Mouse (Mus musculus): ENCODE results near the gene Fstl4.
"Not testable (repeated sequence)": the region's sequence is repeated elsewhere in the genome, so short reads cannot be mapped to it uniquely, and the experiment has no call there.

Fstl4 gene

DNA sequence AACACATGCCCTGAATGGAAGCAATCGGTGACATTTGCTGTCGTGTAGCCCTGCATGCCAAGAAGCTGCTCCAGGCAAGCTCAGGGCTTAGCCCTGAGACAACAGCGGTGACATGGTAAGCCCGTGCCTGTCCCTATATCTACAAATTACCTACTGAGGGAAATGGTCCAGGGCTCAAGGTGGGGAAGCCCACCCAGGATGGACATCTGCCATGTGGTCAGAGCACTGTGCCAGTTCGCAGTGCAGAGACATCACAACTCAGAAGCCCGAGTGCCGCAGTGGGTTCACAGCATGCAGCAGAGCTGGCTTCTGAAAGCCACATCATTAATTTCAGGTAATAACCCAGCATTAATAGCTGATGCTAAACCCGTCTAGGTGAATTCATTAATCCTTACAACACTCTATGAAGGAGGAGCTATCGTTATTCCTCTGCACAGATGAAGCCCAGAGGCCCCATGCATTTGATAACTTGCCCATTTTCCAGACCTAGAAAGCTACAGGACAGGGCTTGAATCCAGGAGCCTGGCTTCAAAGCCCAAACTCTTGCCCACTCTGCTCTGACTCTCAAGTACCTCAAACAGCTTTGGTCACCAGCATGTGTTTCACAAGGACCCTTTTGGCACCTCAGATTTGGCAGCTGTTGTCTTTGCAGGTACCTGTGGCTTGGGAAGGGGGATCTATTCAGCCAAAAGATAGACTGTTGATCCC, 321.6 kb downstream of the Fstl4 start:
- DNase-seq (ENCODE audit: low spot score): no peak

DNA sequence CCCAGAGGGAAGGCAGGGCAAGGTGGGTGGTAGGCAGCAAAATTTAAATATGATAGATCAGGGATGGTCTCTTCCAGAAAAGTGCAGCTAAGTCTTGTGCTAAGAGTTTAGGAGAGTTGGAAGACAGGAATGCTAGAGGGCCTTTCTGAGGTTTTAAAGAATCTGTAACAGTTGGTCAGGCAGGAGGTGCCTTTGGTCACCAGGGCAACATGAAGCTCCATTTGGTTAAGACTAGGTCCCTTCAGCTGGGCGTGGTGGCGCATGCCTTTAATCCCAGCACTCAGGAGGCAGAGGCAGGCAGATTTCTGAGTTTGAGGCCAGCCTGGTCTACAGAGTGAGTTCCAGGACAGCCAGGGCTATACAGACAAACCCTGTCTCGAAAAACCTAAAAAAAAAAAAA, 323.5 kb downstream of the Fstl4 start:
- DNase-seq (ENCODE audit: low spot score): not testable (repeated sequence)

DNA sequence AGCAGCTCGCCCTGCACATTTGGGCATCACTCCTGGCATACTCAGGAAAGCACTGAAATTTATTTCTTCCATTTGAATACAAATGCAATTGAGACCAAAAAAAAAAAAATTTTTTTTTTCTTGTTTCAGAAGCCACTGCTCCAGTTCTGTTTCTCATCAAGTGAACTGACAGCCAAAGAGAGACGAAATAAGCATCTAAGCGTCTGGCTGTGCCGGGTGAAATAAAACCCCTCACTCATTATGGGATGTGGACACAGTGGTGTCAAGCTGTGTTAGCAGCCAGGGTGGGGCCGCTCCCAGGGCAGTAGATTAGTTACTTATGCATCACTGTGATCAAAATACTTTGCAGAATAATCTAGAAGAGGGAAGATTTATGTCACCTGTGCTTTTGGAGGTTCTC, 327.2 kb downstream of the Fstl4 start:
- no peak for DNase-seq (ENCODE audit: low spot score)

DNA sequence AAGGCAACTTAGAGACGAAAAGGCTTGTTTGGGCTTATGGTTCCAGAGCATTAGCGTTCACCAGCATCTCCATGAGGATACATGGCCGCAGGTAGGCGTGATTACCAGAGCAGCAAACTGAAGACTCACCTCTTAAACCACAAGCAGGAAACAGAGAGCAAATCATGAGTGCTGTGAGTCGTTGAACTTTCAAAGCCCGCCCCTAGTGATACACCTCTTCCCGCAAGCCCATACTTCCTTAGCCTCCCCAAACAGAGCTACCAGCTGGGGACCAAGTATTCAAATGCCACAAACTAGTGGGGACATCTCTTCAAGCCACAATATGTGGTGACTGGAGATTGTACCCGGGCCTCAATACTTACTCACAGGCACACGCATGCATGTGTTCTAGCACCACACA, 332.4 kb downstream of the Fstl4 start:
- DNase-seq (ENCODE audit: low spot score): no peak

DNA sequence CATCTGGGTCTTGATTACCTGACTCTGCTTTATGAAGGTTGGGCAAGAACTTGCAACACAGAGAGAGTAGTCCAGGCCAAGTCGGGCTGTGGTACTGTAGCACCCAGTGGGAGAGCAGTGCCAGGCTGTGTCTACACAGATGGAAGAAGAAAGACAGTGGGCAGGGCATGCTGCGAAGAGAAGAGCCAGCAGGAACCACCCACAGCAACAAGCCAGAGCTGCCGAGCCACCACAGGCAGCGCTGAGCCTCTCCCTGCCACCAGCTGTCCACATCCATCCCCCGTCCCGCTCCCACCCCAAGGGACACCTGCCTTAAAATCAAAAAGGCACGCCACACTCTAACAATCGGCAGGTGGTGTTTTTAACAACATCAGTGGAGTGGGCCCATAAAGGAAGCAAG, 332.9 kb downstream of the Fstl4 start:
- DNase-seq (ENCODE audit: low spot score): no peak

DNA sequence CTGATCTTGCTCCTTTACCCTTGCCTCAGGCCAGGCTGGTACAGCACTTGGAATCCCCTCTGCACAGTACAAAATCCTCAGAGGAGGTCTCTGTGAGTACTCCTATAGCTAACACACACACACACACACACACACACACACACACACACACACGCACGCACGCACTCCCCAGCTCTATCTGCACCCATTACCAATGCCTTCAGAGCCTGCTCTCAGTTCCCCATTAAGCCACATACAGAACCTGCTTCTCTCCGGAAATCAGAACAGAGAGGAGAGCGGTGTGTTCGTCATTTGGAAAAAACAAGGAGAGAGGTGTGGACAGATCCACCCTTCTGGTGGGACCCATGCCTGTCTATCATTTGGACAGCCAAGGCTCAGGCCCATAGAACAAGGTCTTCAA, 333.4 kb downstream of the Fstl4 start:
- DNase-seq (ENCODE audit: low spot score): no peak

DNA sequence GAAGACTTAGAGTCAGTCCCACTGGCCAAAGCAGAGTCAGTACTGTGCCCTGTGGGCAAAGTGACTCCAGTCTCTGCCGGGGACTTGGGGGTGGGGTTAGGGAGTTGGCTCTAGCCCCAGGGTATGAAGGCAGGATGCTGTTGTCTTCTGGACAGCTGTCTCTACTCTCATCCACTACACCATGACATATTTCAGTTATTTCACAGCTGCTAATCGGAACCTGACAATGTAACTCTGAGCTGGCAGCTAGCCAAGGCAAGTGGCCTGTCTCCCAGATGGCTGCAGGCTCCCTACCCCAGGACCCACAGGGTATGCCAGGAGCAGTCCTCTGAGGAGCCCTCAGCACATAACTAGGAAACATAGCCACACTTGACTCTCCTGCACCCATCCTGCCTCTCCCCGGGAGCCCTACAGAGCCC, 334.4 kb downstream of the Fstl4 start:
- DNase-seq (ENCODE audit: low spot score): no peak

DNA sequence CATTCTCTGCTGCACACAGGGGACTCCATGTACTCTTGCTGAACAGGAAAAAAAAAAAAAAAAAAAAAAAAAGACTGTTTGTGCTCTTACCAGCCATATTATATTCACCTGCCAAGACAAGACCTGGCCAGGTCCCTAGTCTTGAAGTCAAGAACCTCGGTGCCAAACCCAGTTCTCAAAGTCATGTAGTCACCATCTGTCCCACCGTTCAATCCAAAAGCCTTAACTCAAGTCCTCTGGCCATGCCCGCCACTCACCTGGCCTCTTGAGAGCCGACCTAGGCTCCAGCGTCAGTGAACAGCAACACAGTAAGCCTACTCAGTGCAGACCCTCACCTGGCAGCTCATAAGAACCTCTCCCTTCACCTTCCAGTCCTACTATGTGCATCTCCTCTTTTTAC, 334.9 kb downstream of the Fstl4 start:
- no peak for DNase-seq (ENCODE audit: low spot score)

DNA sequence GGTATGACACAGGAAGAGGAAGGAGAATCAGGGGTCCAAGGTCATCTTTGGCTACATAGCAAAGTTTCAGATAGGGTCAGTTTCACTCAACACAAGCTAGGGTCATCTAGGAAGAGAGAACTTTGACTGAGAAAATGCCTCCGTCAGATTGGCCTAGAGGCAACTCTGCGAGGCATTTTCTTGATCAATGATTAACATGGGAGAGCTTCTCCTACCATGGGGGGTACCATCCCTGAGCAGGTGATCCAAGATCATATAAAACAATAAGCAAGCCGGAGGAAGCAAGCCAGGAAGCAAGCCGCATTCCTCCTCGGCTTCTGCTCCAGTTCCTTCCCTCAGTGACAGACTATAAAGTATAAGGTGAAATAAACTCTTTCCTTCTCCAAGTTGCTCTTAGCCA, 337.3 kb downstream of the Fstl4 start:
- no peak for DNase-seq (ENCODE audit: low spot score)

DNA sequence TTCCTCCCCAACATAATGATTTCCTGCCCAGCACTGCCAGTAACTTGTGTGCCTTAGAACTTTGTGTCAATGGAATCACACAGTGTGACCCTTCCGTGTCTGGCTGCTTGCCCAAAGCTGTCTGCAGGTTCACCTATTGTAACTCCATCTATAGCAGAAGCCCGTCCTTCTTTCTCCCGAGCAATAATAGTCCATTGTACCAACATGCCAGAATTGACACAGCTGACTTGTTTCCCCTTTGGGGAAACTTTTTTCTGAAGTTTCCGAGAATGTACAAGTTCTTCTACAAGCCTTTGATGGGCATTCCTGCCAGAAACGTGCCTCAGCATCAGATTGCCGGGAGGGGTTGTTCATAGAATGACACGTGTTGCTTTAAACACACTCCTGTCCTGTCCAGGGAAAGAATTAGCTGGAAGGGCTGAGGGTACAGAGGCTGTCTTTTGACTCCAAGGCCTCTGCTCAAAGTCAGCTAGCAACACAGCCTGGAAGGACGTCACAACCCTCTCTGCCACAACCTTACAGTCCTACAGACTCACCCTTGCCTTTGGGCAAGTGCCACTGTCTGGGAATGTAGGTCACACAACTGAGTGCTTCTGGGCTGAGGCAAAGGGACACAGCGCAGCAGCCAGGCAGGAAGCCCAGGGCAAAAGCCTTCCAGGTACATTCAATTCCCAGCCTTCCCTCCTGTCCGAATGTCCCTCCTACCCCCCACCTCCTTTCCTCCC, 339.3 kb downstream of the Fstl4 start:
- peak; percentile 36 for DNase-seq (ENCODE audit: low spot score)

DNA sequence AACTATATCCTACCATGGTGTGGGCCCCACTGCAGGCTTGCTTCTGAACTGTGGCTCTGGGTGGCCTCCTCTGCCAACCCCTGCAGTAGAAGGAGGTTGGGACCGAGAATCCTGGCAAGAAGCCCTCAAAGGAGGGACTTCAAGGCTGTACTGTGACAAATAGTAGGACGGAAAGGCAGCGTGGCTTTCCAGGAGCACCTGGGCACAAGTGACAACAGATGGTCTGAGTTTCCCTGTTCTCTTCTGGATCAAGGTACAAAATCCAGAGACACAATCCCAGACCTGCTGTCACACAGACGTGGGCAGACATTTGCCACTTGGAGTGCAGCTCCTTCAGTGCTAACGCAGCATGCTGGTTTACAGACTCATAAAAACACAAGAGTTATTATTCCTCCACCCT, 343.3 kb downstream of the Fstl4 start:
- no peak for DNase-seq (ENCODE audit: low spot score)

DNA sequence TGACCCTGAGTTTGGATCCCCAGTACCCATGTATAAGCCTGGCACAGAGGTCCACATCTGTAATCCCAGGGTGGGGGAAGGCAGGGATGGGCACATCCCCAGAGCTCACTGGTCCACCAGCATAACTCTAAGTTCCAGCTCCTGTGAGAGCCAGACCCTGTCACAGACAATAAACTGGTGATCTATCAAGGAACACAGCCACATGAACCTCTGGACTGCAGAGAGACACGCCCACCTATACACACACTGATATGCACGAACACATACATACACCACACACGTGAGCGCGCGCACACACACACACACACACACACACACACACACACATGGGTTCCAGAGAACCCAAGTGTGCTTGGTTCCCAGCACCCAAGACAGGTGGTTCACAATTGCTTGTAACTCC, 344.4 kb downstream of the Fstl4 start:
- no peak for DNase-seq (ENCODE audit: low spot score)

DNA sequence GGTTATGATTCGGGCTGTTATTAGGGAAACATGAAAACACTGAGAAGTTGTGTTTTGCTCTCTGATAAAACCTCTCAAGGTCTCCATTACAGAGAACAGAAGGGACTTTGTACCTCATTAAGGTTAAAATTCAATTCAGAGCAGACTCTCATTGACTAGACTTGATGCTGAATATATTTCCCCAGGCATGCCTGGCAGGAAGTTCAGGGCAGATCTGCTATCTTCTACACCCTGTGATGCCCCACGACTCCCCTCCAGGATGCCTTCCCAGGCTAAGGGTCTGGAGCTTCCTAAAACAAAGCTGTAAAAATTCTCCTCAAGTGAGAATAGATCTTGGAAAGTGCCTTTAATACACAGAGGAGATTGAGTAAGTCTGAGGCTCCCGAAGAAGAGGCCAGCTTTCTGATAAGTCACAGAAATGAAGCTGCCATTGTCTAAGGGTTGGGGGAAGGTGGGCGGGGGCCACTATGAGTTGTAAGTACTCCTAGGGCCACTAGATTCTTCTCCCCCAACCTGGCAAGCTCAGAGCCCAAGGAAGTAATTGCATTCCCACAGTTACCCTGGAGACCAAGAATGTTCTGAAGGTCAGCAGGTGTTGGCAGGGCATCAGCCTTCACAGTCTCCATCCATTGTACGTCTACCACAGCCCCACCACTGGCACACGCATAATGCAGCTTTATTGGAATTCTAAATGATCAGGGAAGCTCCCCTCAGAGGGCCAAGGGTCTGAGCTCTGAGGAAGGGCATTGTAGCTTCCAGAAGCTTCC, 345.4 kb downstream of the Fstl4 start:
- DNase-seq (ENCODE audit: low spot score): no peak

DNA sequence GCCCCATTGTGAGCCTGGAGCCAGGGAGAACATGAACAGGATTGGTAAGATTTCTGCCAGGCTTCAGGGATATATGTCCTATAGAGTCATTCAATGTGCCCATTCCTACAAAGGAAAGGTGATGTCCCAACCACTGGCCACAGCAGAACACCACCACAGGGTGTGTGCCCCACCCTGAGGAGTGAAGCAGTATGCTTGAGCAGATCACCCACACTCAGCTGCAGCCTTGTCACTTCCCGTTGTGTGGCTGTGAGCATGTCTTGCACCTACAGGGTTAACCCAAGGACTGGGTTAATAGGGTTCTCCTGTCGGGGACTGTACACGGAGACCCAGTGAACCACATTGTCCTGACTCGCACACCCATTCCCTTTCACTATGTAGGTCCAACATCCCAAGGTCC, 351.3 kb downstream of the Fstl4 start:
- DNase-seq (ENCODE audit: low spot score): no peak

DNA sequence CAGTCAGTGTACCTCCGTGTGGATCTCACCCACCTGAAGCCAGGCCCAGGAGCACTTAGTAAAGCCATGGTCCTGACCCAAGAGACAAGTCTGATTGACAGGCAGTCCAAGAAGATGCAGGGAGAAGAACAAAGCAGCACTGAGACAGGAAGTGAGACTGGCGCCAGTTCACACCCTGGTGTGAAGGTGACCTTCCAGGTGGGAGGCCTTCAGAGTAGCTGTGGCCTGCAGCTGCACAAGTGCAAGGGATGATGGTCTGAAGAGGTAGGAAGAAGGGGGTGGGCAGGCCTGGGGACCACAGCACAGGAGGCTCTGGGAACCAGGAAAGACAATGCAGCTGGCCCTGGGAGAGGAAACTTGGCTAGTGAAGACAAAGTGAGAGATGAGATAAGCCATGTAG, 351.9 kb downstream of the Fstl4 start:
- DNase-seq (ENCODE audit: low spot score): no peak

DNA sequence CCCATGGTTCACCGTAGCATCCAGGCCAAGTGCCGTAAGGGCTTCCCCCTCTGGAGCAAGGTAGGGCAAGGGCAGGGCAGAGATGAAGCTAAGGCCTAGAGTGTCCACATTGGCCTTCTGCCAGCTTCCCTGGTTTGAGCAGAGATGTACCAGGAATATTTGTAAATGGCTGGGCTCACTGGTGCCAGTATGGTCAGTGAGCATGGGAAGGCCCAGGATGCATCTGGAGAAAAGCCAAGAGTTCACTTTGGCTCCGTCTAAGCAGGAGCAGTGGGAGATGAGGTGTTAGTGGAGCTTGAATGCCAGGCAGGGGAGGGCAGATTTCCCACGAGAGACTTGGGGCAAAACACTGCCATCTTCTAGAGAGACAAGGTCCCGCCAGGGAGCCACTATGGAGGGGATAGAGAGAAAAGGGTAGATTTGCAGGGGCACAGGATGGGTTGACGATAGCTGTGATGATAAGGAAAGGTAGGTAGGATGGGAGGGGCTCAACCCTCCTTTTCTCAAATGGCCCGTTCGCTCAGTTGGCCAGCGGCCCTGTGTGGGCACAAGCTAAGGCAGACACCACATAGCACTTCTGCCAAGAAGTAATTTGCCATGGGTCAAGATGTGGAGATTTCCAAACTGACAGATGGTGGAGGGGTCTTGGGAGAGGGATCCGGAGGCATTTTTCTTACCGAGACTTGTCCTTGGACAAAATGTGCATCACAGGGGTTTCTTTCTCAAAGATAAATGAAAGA, 354.0 kb downstream of the Fstl4 start:
- no peak for DNase-seq (ENCODE audit: low spot score)

DNA sequence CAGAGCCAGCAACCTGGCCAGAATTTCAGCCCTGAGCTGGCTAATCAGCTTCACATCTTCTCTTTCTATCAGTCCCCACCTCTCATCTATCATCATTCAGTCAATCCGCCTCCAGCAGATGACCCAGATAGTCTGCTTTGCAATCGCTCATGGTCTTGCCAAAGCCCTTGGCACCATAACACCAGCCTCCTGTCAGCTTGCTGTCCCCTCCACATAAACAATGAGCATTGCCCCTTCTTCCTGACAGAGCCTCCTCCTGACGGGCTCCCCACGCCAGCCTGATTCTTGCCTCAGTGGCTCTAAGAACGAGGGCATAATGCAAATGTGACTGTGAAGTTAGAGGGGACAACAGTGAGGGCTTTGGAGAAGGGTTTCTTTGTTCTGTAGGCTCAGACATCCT, 355.5 kb downstream of the Fstl4 start:
- DNase-seq (ENCODE audit: low spot score): no peak

DNA sequence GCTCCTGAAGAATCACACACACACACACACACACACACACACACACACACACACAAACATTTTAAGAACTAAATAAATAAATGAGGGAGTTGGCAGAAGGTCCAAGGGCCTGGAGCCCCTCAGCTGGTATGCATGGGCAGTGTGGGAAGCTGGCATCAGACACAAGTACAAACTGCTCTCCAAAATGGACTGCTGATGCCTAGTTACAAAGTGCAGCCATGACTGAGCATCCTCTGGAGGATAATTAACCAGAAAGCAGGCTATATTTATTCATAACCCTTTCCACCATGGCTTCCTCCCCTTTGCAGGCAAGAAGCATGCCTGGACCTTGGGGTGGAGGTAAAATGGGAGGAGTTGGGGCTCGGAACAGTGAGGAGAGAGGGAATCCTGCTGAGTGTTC, 356.8 kb downstream of the Fstl4 start:
- DNase-seq (ENCODE audit: low spot score): no peak

DNA sequence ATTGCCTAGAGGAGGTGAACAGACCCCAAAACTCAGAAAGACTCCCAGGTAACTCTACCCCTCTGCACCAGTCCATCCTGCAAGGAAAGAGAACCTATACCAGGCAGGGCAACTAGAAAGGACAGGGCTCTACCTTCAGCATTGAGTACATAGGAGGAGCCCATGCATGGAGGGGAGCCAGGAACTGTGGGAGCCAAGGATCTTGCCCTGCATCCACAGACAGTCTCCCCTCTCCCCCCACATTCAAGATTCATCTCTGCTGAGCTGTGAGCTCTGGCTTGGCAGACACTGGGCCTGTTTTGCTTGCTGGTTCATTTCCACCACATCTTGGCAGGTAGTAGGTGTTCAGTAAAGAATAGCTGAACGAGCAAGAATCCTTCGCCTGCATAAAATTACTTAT, 360.4 kb downstream of the Fstl4 start:
- no peak for DNase-seq (ENCODE audit: low spot score)

DNA sequence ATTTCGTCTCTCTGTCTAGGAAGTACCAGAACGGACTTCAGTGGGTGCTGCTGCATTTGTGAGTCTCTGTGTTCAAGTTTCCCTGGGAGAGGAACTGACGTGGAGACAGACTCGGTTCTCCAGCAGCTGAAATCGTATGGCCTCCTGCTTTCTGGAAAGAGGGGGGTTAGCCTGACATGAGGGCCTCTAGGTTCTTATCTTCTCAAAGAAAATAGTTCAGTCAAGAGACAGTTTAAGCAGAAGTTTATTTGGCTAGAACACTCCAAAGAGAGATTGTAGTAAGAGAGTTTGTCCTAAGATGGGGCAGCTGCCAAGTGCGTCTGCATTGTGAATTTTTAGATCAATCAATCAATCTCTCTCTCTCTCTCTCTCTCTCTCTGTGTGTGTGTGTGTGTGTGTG, 362.2 kb downstream of the Fstl4 start:
- DNase-seq (ENCODE audit: low spot score): no peak

DNA sequence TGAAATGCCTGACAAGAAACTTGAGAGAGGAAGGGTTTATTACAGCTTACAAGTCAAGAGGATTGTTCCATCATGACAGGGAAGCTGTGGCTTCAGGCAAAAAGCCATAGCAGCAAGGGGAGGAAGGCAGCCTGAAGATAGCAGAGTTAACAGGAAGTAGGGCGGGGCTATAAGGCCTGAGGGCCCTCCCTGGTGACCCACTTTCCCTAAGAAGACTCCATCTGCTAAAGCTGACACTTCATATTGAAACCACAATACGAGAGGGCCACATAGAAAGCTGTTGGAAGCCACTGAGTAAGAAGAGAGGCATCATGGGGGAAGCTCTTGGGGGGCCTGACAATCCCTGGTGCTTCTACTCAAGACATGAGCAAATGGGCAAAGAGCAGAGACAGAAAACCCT, 364.2 kb downstream of the Fstl4 start:
- DNase-seq (ENCODE audit: low spot score): no peak

DNA sequence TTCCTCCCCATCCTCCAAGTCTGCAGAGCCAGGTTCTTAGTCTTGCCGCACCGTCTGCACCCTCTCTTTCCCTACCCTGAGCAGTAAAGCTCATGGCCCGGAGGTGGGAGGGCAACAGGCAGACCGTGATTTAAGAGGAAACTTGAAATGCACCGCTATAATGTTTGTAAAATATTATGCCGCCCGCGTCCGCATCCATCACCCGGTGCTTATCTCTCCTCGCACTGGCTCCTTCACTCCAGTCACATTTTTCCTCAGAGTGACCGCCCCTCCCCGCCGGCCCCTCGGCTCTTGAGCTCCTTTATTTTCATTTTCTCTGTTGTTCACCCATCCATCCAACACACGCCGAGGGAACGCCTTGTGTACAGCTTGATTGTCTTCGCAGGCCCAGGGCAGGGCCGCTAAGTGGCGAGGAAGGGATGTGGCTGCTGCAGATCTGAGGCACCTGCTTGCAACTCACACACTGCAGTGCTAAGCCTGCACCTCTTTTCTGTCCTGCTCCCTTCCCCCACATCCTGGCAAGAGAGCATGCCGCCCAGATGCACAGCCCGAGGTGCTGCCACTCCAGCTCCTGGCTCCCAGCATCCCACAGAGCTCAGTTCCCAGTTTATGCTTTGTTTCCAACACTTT, 368.1 kb downstream of the Fstl4 start:
- DNase-seq (ENCODE audit: low spot score): no peak

Measured in ovary, postnatal 14 days (tissue).